Mouse (Mus musculus): ENCODE measurements at regions not wholly inside any gene's neighbourhood (a gene's known extent, or its start where the extent isn't known, plus 50 kb on each side); places are given as distances from the start of the nearest gene placed in this dataset.
A peak's percentile ranks its signal among the peaks of the same experiment; 100 is the strongest.
"Not testable (repeated sequence)": the region's sequence is repeated elsewhere in the genome, so short reads cannot be mapped to it uniquely, and the experiment has no call there.

- no peak for DNase-seq
Measured at GRCm38 (mm10) chr11:24925135-24925534, 847.3 kb downstream of the Bcl11a start.

GRCm38 (mm10) chr11:24943646-24944045, 865.8 kb downstream of the Bcl11a start:
- no peak for DNase-seq

GRCm38 (mm10) chr11:24951161-24951560, 873.3 kb downstream of the Bcl11a start:
- no peak for DNase-seq

- no peak for DNase-seq
Measured at GRCm38 (mm10) chr11:24972359-24972758, 894.5 kb downstream of the Bcl11a start.

GRCm38 (mm10) chr11:24980193-24980665, 902.4 kb downstream of the Bcl11a start:
- DNase-seq: peak; percentile 81 to 91

- no peak for DNase-seq
Measured at GRCm38 (mm10) chr11:24983060-24983629, 905.3 kb downstream of the Bcl11a start.

- DNase-seq: no peak
Measured at GRCm38 (mm10) chr11:25005491-25005890, 927.6 kb downstream of the Bcl11a start.

- DNase-seq: no peak
Measured at GRCm38 (mm10) chr11:25026786-25027185, 948.9 kb downstream of the Bcl11a start.

- no peak for DNase-seq
Measured at GRCm38 (mm10) chr11:25040983-25041382, 963.1 kb downstream of the Bcl11a start.

GRCm38 (mm10) chr11:25042763-25043162, 964.9 kb downstream of the Bcl11a start:
- DNase-seq: no peak

GRCm38 (mm10) chr11:25045339-25045738, 967.5 kb downstream of the Bcl11a start:
- no peak for DNase-seq

- DNase-seq: no peak
Measured at GRCm38 (mm10) chr11:25045977-25046376, 968.1 kb downstream of the Bcl11a start.

- no peak for DNase-seq
Measured at GRCm38 (mm10) chr11:25055698-25056097, 977.8 kb downstream of the Bcl11a start.

- no peak for DNase-seq
Measured at GRCm38 (mm10) chr11:25057093-25057521, 979.3 kb downstream of the Bcl11a start.

- no peak for DNase-seq
Measured at GRCm38 (mm10) chr11:25057543-25057942, 979.7 kb downstream of the Bcl11a start.

GRCm38 (mm10) chr11:25063042-25063441, 985.2 kb downstream of the Bcl11a start:
- no peak for DNase-seq

GRCm38 (mm10) chr11:25063978-25064377, 986.1 kb downstream of the Bcl11a start:
- no peak for DNase-seq

- not testable (repeated sequence) for DNase-seq
Measured at GRCm38 (mm10) chr11:25099976-25100375, 1022.1 kb downstream of the Bcl11a start.

GRCm38 (mm10) chr11:25104432-25104831, 1026.6 kb downstream of the Bcl11a start:
- no peak for DNase-seq

- DNase-seq: no peak
Measured at GRCm38 (mm10) chr11:25124458-25124857, 1046.6 kb downstream of the Bcl11a start.

- peak; percentile 81 to 86 for DNase-seq
Measured at GRCm38 (mm10) chr11:25142226-25142625, 1064.4 kb downstream of the Bcl11a start.

- DNase-seq: no peak
Measured at GRCm38 (mm10) chr11:25142833-25143232, 1065.0 kb downstream of the Bcl11a start.

GRCm38 (mm10) chr11:25147287-25147686, 1063.3 kb downstream of the 5730522E02Rik start:
- no peak for DNase-seq

- no peak for DNase-seq
Measured at GRCm38 (mm10) chr11:25156705-25157104, 1053.9 kb downstream of the 5730522E02Rik start.
